Mouse (Mus musculus): ENCODE data around the gene Kansl1.

DNA sequence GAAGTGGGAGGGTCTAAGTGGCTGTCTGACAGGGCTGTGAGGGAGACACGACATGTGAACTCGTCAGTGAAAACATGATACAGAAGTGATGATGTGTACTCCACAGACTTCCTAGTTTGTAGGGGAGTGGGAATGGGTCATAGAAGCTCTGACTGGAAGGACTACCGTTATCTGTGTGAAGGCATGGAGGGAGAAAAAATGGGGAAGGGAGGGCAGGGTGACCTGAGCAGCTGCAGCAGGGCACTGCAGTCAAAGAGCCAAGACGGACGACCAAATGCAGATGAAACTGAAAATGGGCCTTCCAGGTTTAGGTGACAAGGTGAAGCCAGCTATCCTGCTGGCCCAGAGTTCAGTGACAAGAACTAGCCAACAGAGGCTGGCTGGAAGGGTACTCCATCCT, 134.5 kb downstream of the Kansl1 start:
- TF ChIP-seq CTCF (IDR thresholded peaks at IDR 0.05; ENCODE audit: insufficient read depth, low read depth, low read length) = no peak
- TF ChIP-seq POLR2A (IDR thresholded peaks at IDR 0.05; ENCODE audit: insufficient read depth, low read depth, low read length) = no peak
